Mouse (Mus musculus): Measurements from ENCODE around the gene Dnajb6. TPM values are rescaled to one million over a fixed set of nuclear protein-coding genes. Genes with fewer than 3 reads are reported as not detected.

The Dnajb6 gene
- polyA plus RNA-seq (2012; rRNA removed), result 12.5 and 17.5 TPM in 2 replicates

DNA sequence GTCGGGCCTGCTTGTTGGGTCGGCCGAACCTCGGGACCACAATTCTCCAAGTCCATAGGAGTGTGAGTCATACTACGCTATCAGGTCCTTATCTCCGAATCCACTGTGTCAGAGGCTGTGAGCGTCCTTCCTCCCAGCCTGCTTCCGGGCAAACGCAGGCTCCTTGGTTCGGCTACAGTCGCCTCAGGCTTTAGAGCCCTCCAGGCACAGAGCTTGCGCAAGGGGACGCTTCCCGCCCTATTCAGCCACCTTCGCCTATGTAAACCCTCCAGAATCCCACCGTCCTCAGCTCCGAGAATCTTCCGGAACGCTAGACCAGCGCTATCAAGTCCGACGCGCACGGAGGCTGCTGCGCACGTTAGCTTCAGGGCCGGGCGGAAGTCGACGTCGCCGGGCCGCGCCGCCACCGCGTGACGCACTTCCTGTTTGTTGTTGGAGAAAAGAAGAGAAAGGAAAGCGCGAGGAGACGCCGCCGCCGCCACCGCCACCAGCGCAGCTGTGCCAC, at the start of gene Dnajb6, which contains the start of gene Gm5129:
Gene Dnajb6 (plus strand): TSS at position 132 of the 505 bp plus-strand sequence.
Gene Gm5129 (minus strand): TSS at position 380 of the 505 bp plus-strand sequence.

Other genes starting within 250 kb of the Dnajb6 start
- gene Ube3c, start 166.4 kb upstream of the Dnajb6 start, polyA plus RNA-seq (2012; rRNA removed), result 2.8 and 3.3 TPM in 2 replicates
- gene Gm5129, start 248 bp downstream of the Dnajb6 start, polyA plus RNA-seq (2012; rRNA removed), result not detected in 2 replicates

Measured in stomach, adult 2 months (tissue).